Mouse (Mus musculus): ENCODE data around the gene Plcl2.

DNA sequence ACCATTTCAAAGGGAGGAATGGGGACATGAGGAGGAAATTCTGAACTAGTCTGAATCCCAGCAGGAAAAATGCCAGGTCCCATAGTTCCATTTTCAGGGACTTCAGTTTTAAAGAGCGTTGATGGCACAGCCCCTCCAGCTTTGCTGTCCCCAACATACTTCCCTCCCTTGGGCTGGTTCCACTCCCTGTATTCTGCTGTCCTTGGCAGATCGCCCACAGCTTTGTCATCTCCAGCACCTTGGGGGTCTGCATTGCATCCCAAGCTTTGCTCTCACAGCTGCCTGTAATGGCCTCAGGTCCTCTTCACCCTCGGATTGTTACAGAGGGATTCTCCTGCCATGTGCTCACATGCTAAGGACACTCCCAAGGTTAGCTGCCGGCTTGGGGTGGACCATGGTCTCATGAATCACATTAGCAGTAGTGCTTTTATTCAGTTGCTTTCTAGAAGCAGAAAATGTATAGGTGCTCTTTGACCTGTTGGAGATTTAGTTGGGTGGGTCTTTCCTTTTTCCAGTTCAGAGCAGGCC lies 159.5 kb downstream of the Plcl2 start:
- TF ChIP-seq MAFK (IDR thresholded peaks at IDR 0.05; ENCODE audit: insufficient read depth, low read depth, low read length), result no peak
- no peak for TF ChIP-seq CHD2 (IDR thresholded peaks at IDR 0.05; ENCODE audit: low read depth, low read length)
- no peak for TF ChIP-seq ZC3H11A (IDR thresholded peaks at IDR 0.05; ENCODE audit: borderline replicate concordance, low read depth, low read length)
- TF ChIP-seq ZNF384 (IDR thresholded peaks at IDR 0.05; ENCODE audit: low read depth, low read length), result no peak
- no peak for TF ChIP-seq HCFC1 (IDR thresholded peaks at IDR 0.05; ENCODE audit: borderline replicate concordance, insufficient read depth, low read length)

All from ES-E14 (cell line).